Mouse (Mus musculus) lung, postnatal 0 days (tissue): ENCODE data around the gene Tgif1. TPM values are rescaled to one million over a fixed set of nuclear protein-coding genes. Genes with fewer than 3 reads are reported as not detected.
"Not testable (repeated sequence)": the region's sequence is repeated elsewhere in the genome, so short reads cannot be mapped to it uniquely, and the experiment has no call there.

ENCODE experiments used
- ATAC-seq: fragments of 200-750 bp; cut with Nextera tagmentation; 2 replicates; pipeline ENCODE4 v1.8.0; 2017; ENCODE audit warnings: moderate library complexity
- DNase-seq: peaks from one replicate; pipeline ENCODE4 v3.0.0-alpha.2; 2016; ENCODE audit warnings: low spot score
- H3K27ac ChIP-seq: fragments of 300-500 bp; sonication (generic); 2 replicates; pipeline ENCODE4 v1.5.1; 2014; ENCODE audit warnings: antibody characterized with exemption, mild to moderate bottlenecking, low read length, mixed read lengths
- H3K27me3 ChIP-seq: fragments of 300-500 bp; sonication (generic); replicated peaks from 2 replicates; pipeline ENCODE4 v1.6.1; 2014; ENCODE audit warnings: low read length, mixed read lengths; ENCODE audit not compliant: insufficient read depth
- H3K36me3 ChIP-seq: fragments of 300-500 bp; sonication (generic); 2 replicates; pipeline ENCODE4 v1.6.1; 2014; ENCODE audit warnings: low read length, mixed read lengths; ENCODE audit not compliant: insufficient read depth
- H3K4me1 ChIP-seq: fragments of 300-500 bp; sonication (generic); 2 replicates; pipeline ENCODE4 v1.6.1; 2014; ENCODE audit warnings: antibody characterized with exemption, low read depth, low read length, mixed read lengths; ENCODE audit not compliant: insufficient read depth
- H3K4me2 ChIP-seq: fragments of 300-500 bp; sonication (generic); replicated peaks from 2 replicates; pipeline ENCODE4 v1.6.1; 2014; ENCODE audit warnings: low read depth, mild to moderate bottlenecking, low read length, moderate library complexity, mixed read lengths
- H3K4me3 ChIP-seq: fragments of 300-500 bp; sonication (generic); 2 replicates; pipeline ENCODE4 v1.5.1; 2014; ENCODE audit warnings: low read depth, low read length
- H3K9ac ChIP-seq: fragments of 300-500 bp; sonication (generic); replicated peaks from 2 replicates; pipeline ENCODE4 v1.6.1; 2014; ENCODE audit warnings: low read depth, mild to moderate bottlenecking
- H3K9me3 ChIP-seq: fragments of 300-500 bp; sonication (generic); 2 replicates; pipeline ENCODE4 v1.6.1; 2016; ENCODE audit warnings: low read length, mixed read lengths
- CTCF ChIP-seq: IDR thresholded peaks from 2 replicates; pipeline ENCODE4 v1.5.1; 2016; ENCODE audit warnings: antibody characterized with exemption, mild to moderate bottlenecking
- EP300 ChIP-seq: IDR thresholded peaks from 2 replicates; pipeline ENCODE4 v1.6.1; 2016; ENCODE audit warnings: antibody characterized with exemption, mild to moderate bottlenecking, control low read depth
- WGBS: fragments of 180-500 bp; shearing (Covaris S2); extraction: QIAGEN DNeasy Blood & Tissue Kit; methylation state at CpG from one replicate; pipeline ENCODE4 v1.1.7; 2014; 5-methylcytosine and 5-hydroxymethylcytosine counted together
- polyA plus RNA-seq: library from polyadenylated mRNA; unstranded; fragments of >200 nt; fragmentation: Nextera tagmentation; extraction: Ambion mirVana; gene quantifications from 2 replicates; pipeline ENCODE4 v1.2.1, GENCODE M21; 2015

The Tgif1 gene
- polyA plus RNA-seq, 1 experiment from 2014 or later = 45.2 TPM

GRCm38 (mm10) chr17:70838533-70838932 is 14.8 kb downstream of the Tgif1 start:
- Histone ChIP-seq H3K9ac (no peak overlapping the region), H3K4me2 (no peak overlapping the region), H3K4me3 (no peak overlapping the region), H3K36me3 (peaks cover 1% of the 10 kb centered on the region; the same call in 1 of the 2 replicates), H3K9me3 (no peaks in the 10 kb centered on the region), H3K27ac (no peak overlapping the region), H3K4me1 (peaks cover 6% of the 10 kb centered on the region; the same call in 1 of the 2 replicates), H3K27me3 (no peaks in the 10 kb centered on the region)
- no peak for ATAC-seq
- 75% methylated on average over 5 of the region's 5 CpGs for WGBS
- no peak for DNase-seq
- no peak for TF ChIP-seq CTCF
- no peak for TF ChIP-seq EP300

- ATAC-seq = no peak
- H3K4me1 ChIP-seq = peaks cover 6% of the 10 kb centered on the region; the same call in 1 of the 2 replicates
- TF ChIP-seq EP300 (no peak), CTCF (no peak)
- WGBS = 76% methylated on average over 7 of the region's 7 CpGs
- no peak for DNase-seq
- no peak overlapping the region for H3K27ac ChIP-seq
- no peaks in the 10 kb centered on the region for H3K36me3 ChIP-seq
- H3K27me3 ChIP-seq = no peaks in the 10 kb centered on the region
- no peak overlapping the region for H3K9ac ChIP-seq
- H3K4me3 ChIP-seq = no peak overlapping the region
- H3K4me2 ChIP-seq = no peak overlapping the region
- no peaks in the 10 kb centered on the region for H3K9me3 ChIP-seq
Observed at GRCm38 (mm10) chr17:70838031-70838430, 15.3 kb downstream of the Tgif1 start.

- ATAC-seq, H3K27me3 ChIP-seq, H3K4me1 ChIP-seq, H3K4me3 ChIP-seq, H3K9me3 ChIP-seq, DNase-seq, H3K4me2 ChIP-seq, H3K27ac ChIP-seq, H3K9ac ChIP-seq, H3K36me3 ChIP-seq: not testable (repeated sequence)
- WGBS = 98% methylated on average over 5 of the region's 6 CpGs
Observed at GRCm38 (mm10) chr17:70837474-70837873, 15.9 kb downstream of the Tgif1 start.

- H3K4me1 ChIP-seq = peaks cover 6% of the 10 kb centered on the region; the same call in 1 of the 2 replicates
- ATAC-seq = peak; percentile 48; the same call in 1 of the 2 replicates
- H3K4me3 ChIP-seq = no peak overlapping the region
- WGBS = 63% methylated on average over 7 of the region's 7 CpGs
- no peak overlapping the region for H3K9ac ChIP-seq
- H3K36me3 ChIP-seq = no peaks in the 10 kb centered on the region
- no peak overlapping the region for H3K4me2 ChIP-seq
- DNase-seq = peak; percentile 39
- H3K27ac ChIP-seq = no peak overlapping the region
- no peaks in the 10 kb centered on the region for H3K27me3 ChIP-seq
- TF ChIP-seq CTCF (no peak), EP300 (no peak)
- no peaks in the 10 kb centered on the region for H3K9me3 ChIP-seq
Observed at GRCm38 (mm10) chr17:70836820-70837219, 16.5 kb downstream of the Tgif1 start.

GRCm38 (mm10) chr17:70835071-70835790 is 18.1 kb downstream of the Tgif1 start:
- Histone ChIP-seq H3K27ac (no peak overlapping the region), H3K4me1 (peaks cover 6% of the 10 kb centered on the region; the same call in 1 of the 2 replicates), H3K9me3 (no peaks in the 10 kb centered on the region), H3K9ac (0 out of 2 replicates have a peak overlapping the region, but pooled peaks have one; percentile 48), H3K27me3 (no peaks in the 10 kb centered on the region), H3K4me2 (peak overlapping the region; percentile 83), H3K4me3 (peak overlapping the region; percentile 40), H3K36me3 (no peaks in the 10 kb centered on the region)
- no peak for ATAC-seq
- 11% methylated on average over 10 of the region's 10 CpGs for WGBS
- no peak for TF ChIP-seq EP300
- TF ChIP-seq CTCF = no peak
- DNase-seq = no peak

GRCm38 (mm10) chr17:70834430-70834965 is 18.8 kb downstream of the Tgif1 start:
- no peaks in the 10 kb centered on the region for H3K27me3 ChIP-seq
- H3K9ac ChIP-seq = peak overlapping the region; percentile 48; the same call in 1 of the 2 replicates
- no peaks in the 10 kb centered on the region for H3K9me3 ChIP-seq
- DNase-seq (peak; percentile 53), ATAC-seq (peak; percentile 60)
- peak overlapping the region; percentile 40 for H3K4me3 ChIP-seq
- peaks cover 6% of the 10 kb centered on the region; the same call in 1 of the 2 replicates for H3K4me1 ChIP-seq
- 2% methylated on average over 29 of the region's 29 CpGs for WGBS
- peak overlapping the region; percentile 83 for H3K4me2 ChIP-seq
- H3K27ac ChIP-seq = 0 out of 2 replicates have a peak overlapping the region, but pooled peaks have one; percentile 21
- no peaks in the 10 kb centered on the region for H3K36me3 ChIP-seq
- TF ChIP-seq CTCF (no peak), EP300 (0 out of 2 replicates have a peak, but pooled peaks have one; percentile 9)
